Comparison of ENCODE assay signal across 13 mouse cellular contexts in the genomic region with DNA sequence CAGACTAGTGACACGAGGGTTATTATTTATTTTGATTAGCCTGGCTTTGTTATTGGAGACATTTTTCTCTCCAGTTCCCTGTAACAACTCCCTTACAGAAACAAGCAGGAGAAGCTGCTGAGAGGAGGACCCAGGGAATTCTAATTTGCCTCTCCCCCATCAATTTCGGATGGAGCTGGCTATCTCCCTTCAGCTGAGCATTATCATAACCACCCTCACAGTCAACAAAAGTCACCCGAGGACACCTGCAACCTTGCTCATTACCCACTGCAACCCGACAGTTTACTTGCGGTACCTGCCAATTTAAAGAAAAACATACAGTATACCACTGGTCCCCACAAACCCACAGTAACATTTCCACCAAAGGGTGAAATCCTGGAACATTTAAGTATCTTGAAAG.
"Had no signal": no experiment of that assay in that cellular context is flagged by ENCODE, and none has a peak within 500 bp of the region (broad histone marks: within the 10 kb centered on the region; RNA-seq: fewer than 3 reads in every experiment).

No protein-coding gene starts in this region.

- H3K27me3 ChIP-seq: limb, embryonic 12.5 days; liver, embryonic 13.5 days; lung, embryonic 15.5 days; megakaryocyte, embryonic 14.5 days; stomach, embryonic 15.5 days had no signal

- H3K4me3 ChIP-seq: limb, embryonic 12.5 days; liver, embryonic 13.5 days; lung, embryonic 15.5 days; megakaryocyte, embryonic 14.5 days; stomach, embryonic 15.5 days had no signal

- H3K9ac ChIP-seq: limb, embryonic 12.5 days; liver, embryonic 13.5 days; liver, postnatal 0 days; lung, embryonic 15.5 days; stomach, embryonic 15.5 days had no signal

- H3K36me3 ChIP-seq: limb, embryonic 12.5 days; liver, embryonic 13.5 days; lung, embryonic 15.5 days; stomach, embryonic 15.5 days had no signal

- H3K4me2 ChIP-seq: limb, embryonic 12.5 days; liver, embryonic 13.5 days; lung, embryonic 15.5 days; stomach, embryonic 15.5 days had no signal

- H3K9me3 ChIP-seq: limb, embryonic 12.5 days; liver, embryonic 13.5 days; lung, embryonic 15.5 days; stomach, embryonic 15.5 days had no signal

- ATAC-seq: intestine, embryonic 16.5 days; liver, postnatal 0 days had no signal

- H3K27ac ChIP-seq: limb, embryonic 12.5 days; liver, embryonic 13.5 days; lung, embryonic 15.5 days; macrophage; stomach, embryonic 15.5 days had no signal

- H3K4me1 ChIP-seq: limb, embryonic 12.5 days; liver, embryonic 13.5 days; lung, embryonic 15.5 days; megakaryocyte, embryonic 14.5 days; stomach, embryonic 15.5 days had no signal

- DNase-seq: kidney, adult 2 months; kidney, postnatal 10 days; liver; liver, embryonic 13.5 days; liver, postnatal 0 days; lung, postnatal 14 days; thymus, postnatal 36 days had no signal
